Mouse (Mus musculus) cerebellum, adult 2 months (tissue): ENCODE results near the gene Pgbd5. TPM values are rescaled to one million over a fixed set of nuclear protein-coding genes. Genes with fewer than 3 reads are reported as not detected.

ENCODE experiments used
- DNase-seq, 2 experiments: peaks; one replicate each; pipeline ENCODE4 v3.0.0; 2021
- H3K27ac ChIP-seq: fragments of 200-500 bp; 2 replicates; pipeline ENCODE4 v1.5.1; 2012; ENCODE audit warnings: low read length, control low read depth, inconsistent platforms; ENCODE audit not compliant: insufficient read depth
- H3K27me3 ChIP-seq: fragments of 200-500 bp; 2 replicates; pipeline ENCODE4 v1.6.1; 2012; ENCODE audit warnings: inconsistent platforms, mild to moderate bottlenecking, low read length, moderate library complexity; ENCODE audit not compliant: control insufficient read depth, insufficient read depth
- H3K4me1 ChIP-seq: fragments of 200-500 bp; 2 replicates; pipeline ENCODE4 v1.6.1; 2011; ENCODE audit warnings: low read length; ENCODE audit not compliant: control insufficient read depth, insufficient read depth
- H3K4me3 ChIP-seq: fragments of 200-500 bp; replicated peaks from 2 replicates; pipeline ENCODE3; 2011; ENCODE audit warnings: mild to moderate bottlenecking, low read depth, low read length, control low read depth; ENCODE audit not compliant: insufficient read depth
- CTCF ChIP-seq: fragments of 200-500 bp; IDR thresholded peaks from 2 replicates; pipeline ENCODE4 v1.5.1; 2011; ENCODE audit warnings: low read depth, mild to moderate bottlenecking, control low read depth, low read length, moderate library complexity, borderline replicate concordance; ENCODE audit not compliant: insufficient read depth
- POLR2A ChIP-seq: fragments of 200-500 bp; IDR thresholded peaks from 2 replicates; pipeline ENCODE4 v1.6.1; 2011; ENCODE audit warnings: low read length, control low read depth, borderline replicate concordance; ENCODE audit not compliant: insufficient read depth
- WGBS: fragments of 180-500 bp; shearing (Covaris S2); methylation state at CpG from one replicate; pipeline ENCODE4 v1.1.7; 2018; 5-methylcytosine and 5-hydroxymethylcytosine counted together
- polyA plus RNA-seq: library from polyadenylated mRNA; depleted of rRNA; stranded (reverse); fragments of >200 nt; gene quantifications from 2 replicates; pipeline ENCODE4 v1.2.3, GENCODE M21; 2012; rRNA removed

Gene Pgbd5
- polyA plus RNA-seq, 1 experiment, result 142 TPM

DNA sequence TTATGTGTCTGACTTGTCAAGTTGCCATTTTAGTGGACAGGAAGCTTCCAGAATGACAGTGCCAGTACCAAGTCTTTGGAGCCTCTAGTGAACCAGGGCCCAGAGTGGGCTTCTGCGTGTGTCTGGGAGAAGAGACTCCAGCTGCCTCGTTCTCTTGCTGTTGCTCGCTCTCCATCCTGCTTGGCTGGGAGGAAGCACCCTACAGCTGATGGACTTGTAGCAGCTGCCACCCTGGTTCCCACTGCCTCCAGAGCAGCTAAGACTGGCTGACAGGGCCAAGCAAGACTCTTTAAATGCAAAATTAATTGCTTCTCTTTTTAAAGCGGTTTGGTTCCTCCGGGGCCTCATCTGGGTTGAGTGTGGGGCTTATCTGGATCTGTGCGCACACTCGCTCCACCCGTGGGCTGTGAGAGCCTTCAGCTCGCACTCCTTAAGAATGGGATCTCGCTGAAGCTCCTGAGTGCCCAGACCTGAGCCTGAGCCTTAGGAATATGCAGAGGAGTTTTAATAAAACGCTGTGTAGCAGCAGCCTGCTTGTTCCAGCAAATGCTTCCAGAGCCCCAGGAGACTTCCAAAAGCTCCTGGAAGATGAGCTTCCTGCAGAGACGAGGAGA, 118.1 kb downstream of the Pgbd5 start:
- H3K4me1 ChIP-seq, result peaks cover 33% of the 10 kb centered on the region
- DNase-seq, result no peak
- H3K4me3 ChIP-seq, result no peak overlapping the region
- no peaks in the 10 kb centered on the region for H3K27me3 ChIP-seq
- 53% methylated on average over 12 of the region's 12 CpGs for WGBS
- TF ChIP-seq CTCF, result no peak
- no peak for TF ChIP-seq POLR2A
- H3K27ac ChIP-seq, result no peak overlapping the region

DNA sequence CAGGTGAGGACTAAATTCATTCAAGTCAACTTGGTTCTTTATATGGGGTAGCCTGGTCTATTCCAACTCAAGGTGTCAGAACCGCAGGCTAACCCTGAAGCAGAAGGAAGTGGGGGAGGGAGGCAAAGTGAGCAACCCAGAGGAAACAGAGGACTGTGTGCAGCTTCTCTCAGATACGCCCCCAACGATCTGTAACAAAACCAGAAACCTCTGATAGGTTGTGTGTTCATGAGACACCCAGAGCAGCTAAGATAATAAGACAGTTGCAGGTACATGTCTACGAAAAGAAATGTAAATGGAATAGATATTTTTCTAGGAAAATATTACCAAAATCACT, 120.2 kb downstream of the Pgbd5 start:
- H3K27me3 ChIP-seq, result no peaks in the 10 kb centered on the region
- no peak for DNase-seq
- TF ChIP-seq POLR2A, result no peak
- TF ChIP-seq CTCF, result no peak
- no peak overlapping the region for H3K4me3 ChIP-seq
- H3K27ac ChIP-seq, result no peak overlapping the region
- 91% methylated on average over 4 of the region's 4 CpGs for WGBS
- H3K4me1 ChIP-seq, result peaks cover 45% of the 10 kb centered on the region

Other genes starting within 250 kb of the Pgbd5 start
- gene Galnt2, start 208.3 kb downstream of the Pgbd5 start, polyA plus RNA-seq, result 22.6 and 23.8 TPM in 2 replicates
- gene Cog2, start 81.1 kb upstream of the Pgbd5 start, polyA plus RNA-seq, result 38.4 and 40.7 TPM in 2 replicates
- 125 and 129 TPM in 2 replicates for gene Agt, start 130.0 kb upstream of the Pgbd5 start, polyA plus RNA-seq
- 0.06 and 0.08 TPM in 2 replicates for gene Capn9, start 136.5 kb upstream of the Pgbd5 start, polyA plus RNA-seq
- gene 2310022B05Rik, start 223.7 kb upstream of the Pgbd5 start, polyA plus RNA-seq, result 63.8 and 67.8 TPM in 2 replicates